Mouse (Mus musculus): Measurements from ENCODE around the gene Sp6.

Sp6 gene

DNA sequence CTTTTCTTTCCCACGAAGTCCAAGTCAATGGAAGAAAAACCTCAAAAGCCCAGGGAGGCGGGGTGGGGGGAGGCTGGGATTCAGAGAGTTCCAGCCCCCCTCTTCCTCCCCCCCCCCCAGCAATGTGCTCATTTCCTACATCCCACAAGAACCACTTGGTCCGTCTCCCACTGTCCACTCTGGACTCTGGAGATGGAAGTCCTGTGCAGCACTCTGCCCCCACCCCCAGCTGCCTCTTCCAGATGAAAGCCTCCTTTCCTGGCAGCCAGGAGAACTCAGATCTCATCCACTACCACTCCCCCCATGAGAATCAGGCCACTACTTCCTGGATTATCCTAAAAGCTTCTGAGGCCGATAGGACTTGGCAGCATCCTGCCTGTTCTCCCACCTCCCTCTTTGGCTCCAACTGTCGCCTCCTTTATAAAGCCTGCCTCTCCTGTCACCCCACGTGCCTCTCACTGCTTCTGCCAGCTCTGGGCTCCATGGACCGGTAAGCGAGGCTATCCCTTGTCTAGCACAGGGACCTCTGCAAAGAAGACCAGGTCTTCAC, at the start of gene Sp6:
Gene Sp6 (plus strand): TSS at position 274 of the 550 bp plus-strand sequence.
- in situ Hi-C loops (cut with MboI, MseI), result no loop called here

- in situ Hi-C loops (cut with MboI, MseI), result no loop called here
Observed at GRCm38 (mm10) chr11:96963580-96963979, 49.6 kb upstream of the Sp6 start.

DNA sequence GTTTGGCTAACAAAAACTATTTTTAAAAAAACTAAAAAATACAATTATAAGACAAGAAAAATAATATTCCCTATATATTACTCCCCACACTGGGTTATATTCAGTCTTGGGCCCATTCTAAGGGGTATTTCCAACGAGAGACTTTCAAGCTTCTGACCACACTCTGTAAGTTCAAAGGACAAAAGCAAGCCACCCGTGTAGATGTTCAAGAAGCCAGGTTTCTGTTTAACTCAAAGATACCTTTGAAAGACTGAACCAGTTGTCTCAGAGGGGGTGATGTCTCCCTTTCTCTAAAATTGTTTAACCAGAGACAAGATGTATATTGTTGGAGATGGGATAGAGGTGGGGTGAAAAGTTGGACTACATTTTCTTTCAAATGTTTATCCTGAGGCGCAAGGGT, 47.0 kb upstream of the Sp6 start:
- in situ Hi-C loops (cut with MboI, MseI), result no loop called here

- in situ Hi-C loops (cut with MboI, MseI), result no loop called here
Observed at GRCm38 (mm10) chr11:96966914-96967543, 46.2 kb upstream of the Sp6 start.

DNA sequence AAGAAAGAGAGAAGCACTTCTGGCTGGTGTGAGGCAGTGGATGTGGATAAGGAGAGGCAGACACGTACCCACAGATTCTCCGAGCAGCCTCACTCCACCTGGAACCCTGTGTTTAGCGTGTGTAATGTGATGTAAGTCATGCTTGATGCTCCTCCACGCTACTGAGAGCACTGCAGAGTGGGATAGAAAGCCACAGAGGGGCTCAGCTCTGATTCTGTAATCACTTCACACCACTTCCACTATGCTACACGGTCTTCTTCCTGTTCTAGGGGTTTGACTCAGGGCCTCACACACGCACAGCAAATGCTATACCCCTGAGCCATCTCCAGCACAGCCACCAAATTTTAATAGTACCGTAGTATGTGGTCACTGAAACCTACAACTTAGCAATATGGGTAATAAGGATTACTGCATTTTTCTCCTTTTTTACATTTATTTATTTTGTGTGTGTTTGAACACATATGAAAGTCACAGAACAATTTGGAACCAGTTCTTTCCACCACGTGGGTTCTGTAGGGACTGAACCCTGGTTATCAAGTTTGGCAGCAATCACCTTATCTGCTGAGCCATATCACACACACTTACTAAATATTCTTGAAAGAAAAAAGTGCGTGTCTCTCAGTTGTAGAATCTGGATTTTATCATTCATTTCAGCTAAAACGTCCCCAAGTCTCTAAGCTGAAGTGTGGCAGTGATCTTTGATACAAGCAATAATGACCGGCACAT, 45.5 kb upstream of the Sp6 start:
- in situ Hi-C loops (cut with MboI, MseI), result no loop called here

DNA sequence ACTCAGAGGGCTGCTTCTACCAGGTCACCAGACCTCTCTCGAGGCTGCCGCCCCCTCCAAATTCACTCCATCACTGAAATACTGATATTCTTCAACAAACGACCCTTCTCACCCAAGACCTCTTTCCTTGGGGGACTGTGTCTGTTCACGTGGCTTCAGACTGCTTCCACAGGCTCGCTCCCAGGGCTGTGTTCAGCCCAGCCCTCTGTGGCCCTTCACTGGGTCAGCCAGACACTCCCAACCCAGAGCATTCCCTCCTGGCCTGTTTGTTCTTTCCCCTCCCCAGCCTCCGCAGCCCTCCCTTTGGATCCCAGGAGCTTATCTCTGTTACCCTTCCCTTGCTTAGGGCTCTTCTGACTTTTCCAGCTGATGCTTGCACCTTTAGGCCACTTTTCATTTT, 44.7 kb upstream of the Sp6 start:
- in situ Hi-C loops (cut with MboI, MseI), result no loop called here

DNA sequence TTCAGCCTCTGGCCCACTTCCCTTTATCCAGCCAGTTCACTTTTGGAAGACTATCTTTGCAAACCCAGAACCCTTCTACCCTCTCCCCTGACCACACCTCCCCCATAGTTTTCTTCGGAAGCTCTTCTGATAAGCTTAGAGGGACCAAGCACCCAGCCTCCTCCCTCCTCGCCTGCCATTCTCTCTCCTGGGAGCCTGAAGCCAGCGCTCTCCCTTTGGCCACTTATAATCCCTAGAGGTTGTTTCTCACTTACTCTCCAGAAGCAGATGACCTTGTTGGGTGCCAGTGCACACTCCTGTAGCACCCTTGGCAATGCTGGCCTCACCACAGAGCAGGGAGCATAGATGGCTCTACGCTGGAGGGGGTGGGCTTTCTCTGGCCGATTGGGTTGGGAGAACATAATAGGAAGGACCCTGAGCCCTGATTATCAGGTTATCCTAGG, 43.9 kb upstream of the Sp6 start:
- in situ Hi-C loops (cut with MboI, MseI), result no loop called here

- in situ Hi-C loops (cut with MboI, MseI), result no loop called here
Observed at GRCm38 (mm10) chr11:96969746-96970145, 43.4 kb upstream of the Sp6 start.

DNA sequence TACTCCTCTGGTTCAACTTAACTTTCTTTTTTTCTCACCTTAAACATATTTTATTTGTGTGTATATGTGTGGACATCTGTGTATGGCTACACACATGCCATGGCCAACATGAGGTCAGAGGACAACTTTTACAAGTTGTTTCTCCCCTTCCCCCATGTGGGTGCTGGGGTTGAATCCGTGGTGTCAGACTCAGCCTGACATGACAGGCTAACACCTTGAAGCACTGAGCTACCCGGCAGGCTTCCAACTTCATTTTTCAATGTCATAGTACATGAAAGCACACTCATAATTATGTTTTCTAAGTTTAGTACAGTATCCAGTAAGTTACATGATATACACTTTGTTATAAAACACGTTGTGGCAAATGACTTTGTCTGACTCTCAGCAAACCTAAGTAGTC, 42.9 kb upstream of the Sp6 start:
- in situ Hi-C loops (cut with MboI, MseI), result no loop called here

DNA sequence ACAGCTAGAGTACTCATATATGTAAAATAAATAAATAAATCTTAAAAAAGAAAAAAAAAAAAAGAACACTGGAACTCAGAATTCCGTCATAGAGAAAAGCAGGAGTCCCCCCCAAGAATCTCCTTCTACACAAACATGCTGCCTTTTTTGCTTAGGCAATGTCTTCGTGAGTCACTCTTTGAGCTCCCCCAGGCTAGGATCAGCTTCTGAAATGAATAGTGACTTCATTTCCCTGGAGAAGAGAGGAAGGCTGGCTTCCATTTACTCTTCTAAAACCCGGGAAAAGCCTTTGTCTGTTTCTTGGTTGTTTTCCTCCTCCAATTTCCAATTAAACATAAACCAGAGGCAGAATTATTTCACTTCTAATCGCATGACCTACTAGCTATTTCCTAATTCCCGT, 40.3 kb upstream of the Sp6 start:
- in situ Hi-C loops (cut with MboI, MseI), result no loop called here

DNA sequence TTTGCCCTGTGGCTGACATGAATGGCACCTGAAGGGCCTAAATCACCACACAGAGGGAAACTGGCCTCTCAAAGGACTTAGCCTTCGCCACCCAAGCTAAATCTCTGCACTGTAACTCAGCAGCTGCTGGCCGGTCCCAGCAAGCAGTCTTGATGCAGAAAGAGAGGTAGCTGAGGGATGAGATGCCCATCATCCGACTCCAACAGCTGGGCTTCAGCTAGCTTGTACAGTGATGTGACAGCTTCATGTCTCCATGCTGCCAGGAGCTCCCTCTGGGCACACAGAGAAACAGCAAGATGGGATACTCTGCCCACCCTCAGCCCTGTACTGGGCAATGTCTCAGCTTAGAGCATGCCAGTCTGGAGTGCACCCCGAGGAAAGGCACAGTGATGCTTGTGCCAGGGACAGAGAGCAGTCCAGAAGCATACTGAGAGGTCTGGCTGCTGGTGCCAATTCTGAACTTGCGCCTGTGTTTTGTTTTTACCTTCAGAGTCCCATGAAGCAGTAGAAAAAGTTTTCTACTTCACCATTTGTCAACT, 39.7 kb upstream of the Sp6 start:
- in situ Hi-C loops (cut with MboI, MseI), result no loop called here

- in situ Hi-C loops (cut with MboI, MseI), result no loop called here
Observed at GRCm38 (mm10) chr11:96974813-96975212, 38.4 kb upstream of the Sp6 start.

- in situ Hi-C loops (cut with MboI, MseI), result no loop called here
Observed at GRCm38 (mm10) chr11:96975511-96976378, 37.4 kb upstream of the Sp6 start.

DNA sequence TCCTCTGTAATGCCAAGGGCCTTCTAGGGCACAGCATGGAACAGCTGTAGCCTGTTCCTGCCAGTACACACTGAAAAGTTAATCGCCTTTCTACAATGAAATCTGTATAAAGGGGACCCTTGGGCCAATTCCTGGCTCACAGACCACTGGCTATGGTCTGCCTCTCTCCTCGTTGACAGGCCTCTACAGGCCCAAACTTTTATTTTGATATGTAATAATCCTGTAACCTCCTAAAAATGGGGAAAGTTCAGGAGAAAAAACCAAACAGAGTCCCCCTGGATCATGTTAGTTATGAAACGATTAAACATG, 36.9 kb upstream of the Sp6 start:
- in situ Hi-C loops (cut with MboI, MseI), result no loop called here

DNA sequence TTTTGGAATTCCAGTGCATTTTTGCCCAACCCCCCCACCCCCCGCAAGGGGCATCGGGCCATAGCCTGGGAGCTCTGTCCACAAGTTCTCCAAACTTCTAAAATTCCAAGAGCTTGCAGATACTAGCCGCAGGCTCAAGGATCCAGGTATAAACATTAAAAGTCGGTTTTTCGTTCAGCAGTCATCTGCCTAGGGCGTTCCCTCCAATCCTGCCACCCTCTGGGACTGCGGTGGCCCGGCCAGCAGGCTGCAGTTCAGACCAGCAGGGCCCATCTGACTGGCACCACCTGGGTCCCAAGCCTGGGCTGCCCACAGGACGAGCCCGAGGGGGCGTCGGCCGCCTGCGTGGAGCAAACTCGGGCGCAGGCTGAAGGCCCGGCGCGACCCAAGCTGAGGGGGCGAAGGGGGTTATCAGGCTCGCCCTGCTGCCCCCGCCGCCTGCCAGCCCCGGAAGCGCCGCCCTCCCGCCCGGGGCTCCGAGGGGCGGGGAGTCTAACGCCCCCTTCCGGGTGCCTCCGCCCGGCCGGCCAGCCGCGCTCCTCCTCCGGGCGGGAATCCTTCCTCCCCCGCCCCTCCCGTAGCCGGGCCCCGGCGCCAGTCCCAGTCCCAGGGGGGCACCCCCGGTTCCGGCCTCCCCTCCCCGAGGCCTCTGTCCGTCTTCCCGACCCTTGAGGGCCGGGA, 36.1 kb upstream of the Sp6 start:
- in situ Hi-C loops (cut with MboI, MseI), result no loop called here

GRCm38 (mm10) chr11:96977606-96978400, 35.4 kb upstream of the Sp6 start:
- in situ Hi-C loops (cut with MboI, MseI), result no loop called here

DNA sequence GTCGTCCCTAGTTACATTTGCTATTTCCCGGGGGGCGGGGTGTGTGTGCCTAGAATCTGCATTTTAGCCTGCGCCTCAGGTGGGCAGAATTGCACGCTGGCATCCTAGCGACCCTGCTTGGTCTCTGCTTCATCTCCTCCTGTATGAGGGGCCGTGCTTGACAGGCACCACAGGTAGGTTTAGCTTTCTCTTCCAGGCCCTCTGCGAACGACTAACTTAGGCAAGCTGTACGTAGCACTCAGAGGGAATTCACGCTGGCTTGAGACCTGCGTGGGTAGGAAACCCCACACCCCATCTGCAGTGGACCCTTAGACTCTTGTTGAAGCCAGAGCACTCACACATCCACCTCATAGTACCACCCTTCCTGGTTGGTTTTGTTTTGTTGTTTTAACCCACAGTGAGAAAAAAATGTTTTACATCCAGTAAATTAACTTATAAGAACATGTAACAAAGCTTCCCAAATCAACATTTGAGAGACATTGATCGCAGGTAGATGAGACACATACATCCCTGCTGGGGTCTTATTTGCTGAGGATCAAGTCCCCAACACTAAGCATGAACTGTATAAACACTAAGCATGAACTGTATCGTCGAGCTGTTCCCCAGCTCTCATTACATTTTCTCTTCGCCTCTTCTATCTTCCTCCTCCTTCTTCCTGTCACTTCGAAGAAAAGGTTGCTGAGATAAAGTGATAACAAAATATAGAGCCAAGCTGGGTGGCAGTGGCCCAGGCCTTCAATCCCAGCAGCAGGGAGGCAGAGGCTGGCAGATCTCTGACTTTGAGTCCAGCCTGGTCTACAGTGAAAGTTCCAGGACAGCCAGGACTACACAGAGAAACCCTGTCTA, 34.6 kb upstream of the Sp6 start:
- in situ Hi-C loops (cut with MboI, MseI), result no loop called here

GRCm38 (mm10) chr11:96979329-96979728, 33.9 kb upstream of the Sp6 start:
- in situ Hi-C loops (cut with MboI, MseI), result no loop called here

DNA sequence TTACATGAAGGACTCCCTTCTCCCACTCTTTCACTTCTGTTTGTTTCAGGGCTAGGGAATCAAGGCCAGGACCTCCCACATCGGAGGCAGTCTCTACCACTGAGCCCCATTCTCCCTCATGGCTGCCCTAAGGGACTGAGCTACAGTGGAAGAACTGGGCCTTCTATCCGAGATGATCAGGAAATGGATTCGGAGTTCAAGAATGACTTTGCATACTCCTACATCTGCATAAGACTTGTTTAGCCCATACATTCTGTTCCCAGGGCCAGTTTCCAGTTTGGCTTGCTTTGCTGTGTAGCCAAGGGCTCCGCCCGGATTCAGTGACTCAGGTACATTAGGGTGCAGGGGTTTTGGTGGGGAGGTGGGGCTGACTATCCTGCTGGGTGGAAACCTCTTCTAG, 33.2 kb upstream of the Sp6 start:
- in situ Hi-C loops (cut with MboI, MseI), result loop anchor here (5.0 kb wide), 1 partner anchor 42 kb away; no protein-coding TSS in a partner anchor

GRCm38 (mm10) chr11:96981461-96981860, 31.7 kb upstream of the Sp6 start:
- in situ Hi-C loops (cut with MboI, MseI), result loop anchor here (5.0 kb wide), 1 partner anchor 41 kb away; no protein-coding TSS in a partner anchor

Data from T-helper 2 cell (primary cell).